Mouse (Mus musculus): ENCODE results near the gene Crtc3.

GRCm38 (mm10) chr7:80704066-80704465 is 15.4 kb upstream of the Crtc3 start:
- TF ChIP-seq CTCF (IDR thresholded peaks at IDR 0.05; ENCODE audit: low read depth, low read length), result no peak
- TF ChIP-seq POLR2A (IDR thresholded peaks at IDR 0.05; ENCODE audit: extremely low read depth, insufficient read depth, low read length), result no peak

All from liver, adult 2 months (tissue).